Mouse (Mus musculus) cerebellum, adult 9-10 months (tissue): ENCODE measurements around the gene Rhbdf2.
A peak's percentile ranks its signal among the peaks of the same experiment; 100 is the strongest.

Source experiments
- DNase-seq: peaks from one replicate; pipeline ENCODE4 v3.0.0; 2022

The Rhbdf2 gene

GRCm38 (mm10) chr11:116581376-116581814 lies 45.4 kb downstream of the Rhbdf2 start, which contains the start of gene Ube2o:
Gene Ube2o (minus strand): TSS chr11:116581447.
- DNase-seq, result peak; percentile 82

- DNase-seq, result peak; percentile 63
These were observed 46.0 kb downstream of the Rhbdf2 start for GRCm38 (mm10) chr11:116580711-116581375.

DNA sequence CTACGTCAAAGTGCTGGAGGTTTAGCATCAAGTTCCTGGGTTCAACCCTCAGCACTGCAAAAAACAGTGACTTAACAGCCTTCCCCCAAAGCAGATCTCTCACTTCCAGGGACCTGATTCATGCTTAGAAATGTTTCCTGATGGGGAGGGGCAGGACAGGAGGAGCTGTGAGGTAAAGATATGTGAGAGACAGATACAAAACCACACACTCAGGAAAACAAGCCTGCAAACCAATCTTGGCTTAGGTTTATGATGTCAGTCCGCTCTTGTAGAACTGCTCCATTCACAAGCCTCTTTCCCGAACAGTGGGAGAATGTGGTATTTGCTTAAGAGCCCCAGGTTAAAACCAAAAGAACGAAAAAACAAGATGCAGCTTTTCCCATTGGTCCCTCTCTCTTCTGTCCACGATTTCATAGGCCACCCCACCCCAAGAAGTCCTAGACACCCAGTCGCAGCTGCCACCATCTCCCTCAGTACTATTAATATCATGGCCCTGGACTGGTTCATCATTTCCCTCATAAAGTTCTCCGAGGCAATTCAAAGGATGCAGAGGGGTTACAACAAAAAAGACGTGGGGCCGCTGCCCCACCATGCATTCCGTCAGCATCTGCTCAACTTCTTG lies 46.7 kb downstream of the Rhbdf2 start:
- DNase-seq, result no peak

- DNase-seq, result no peak
These were observed 47.5 kb downstream of the Rhbdf2 start for GRCm38 (mm10) chr11:116579280-116579679.

DNA sequence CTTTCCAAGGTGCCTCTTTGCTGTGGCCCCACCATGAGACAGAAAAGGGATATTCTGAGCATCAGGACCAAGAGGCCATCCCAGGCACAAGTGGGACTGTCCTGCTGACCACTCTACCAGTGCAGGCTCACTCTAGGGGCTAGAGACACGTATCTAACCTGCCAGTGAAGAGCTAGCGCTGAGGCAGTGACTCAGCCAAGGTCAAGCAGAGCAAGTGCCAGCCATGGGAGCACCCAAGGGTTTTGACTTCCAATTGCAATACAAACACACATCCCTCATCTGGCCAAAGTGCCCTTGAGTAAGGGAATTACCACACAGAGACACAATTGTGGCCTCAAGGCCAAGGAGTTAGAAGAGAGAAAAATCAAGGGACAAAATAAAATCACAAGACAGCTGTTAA lies 51.4 kb downstream of the Rhbdf2 start:
- no peak for DNase-seq

DNA sequence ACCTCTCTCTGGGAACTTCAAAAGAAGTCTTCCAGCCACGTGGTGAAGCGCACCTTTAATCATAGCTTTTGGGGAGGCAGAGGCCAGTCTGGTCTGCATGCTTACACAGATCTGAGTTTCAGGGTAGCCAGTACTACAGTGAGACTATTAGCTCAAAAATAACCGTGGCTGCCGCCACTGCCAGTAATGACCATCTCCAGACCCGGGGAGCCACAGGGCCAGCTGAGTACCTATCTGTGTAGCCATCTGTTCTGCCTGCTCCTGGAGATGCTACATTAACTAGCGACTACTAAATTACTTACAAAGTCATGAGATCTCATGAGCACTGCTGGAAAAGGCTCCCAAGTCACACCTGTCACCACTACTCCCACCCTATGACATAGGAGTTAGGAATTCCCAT lies 51.8 kb downstream of the Rhbdf2 start:
- DNase-seq, result no peak

- DNase-seq, result no peak
These were observed 52.3 kb downstream of the Rhbdf2 start for GRCm38 (mm10) chr11:116574486-116574885.

DNA sequence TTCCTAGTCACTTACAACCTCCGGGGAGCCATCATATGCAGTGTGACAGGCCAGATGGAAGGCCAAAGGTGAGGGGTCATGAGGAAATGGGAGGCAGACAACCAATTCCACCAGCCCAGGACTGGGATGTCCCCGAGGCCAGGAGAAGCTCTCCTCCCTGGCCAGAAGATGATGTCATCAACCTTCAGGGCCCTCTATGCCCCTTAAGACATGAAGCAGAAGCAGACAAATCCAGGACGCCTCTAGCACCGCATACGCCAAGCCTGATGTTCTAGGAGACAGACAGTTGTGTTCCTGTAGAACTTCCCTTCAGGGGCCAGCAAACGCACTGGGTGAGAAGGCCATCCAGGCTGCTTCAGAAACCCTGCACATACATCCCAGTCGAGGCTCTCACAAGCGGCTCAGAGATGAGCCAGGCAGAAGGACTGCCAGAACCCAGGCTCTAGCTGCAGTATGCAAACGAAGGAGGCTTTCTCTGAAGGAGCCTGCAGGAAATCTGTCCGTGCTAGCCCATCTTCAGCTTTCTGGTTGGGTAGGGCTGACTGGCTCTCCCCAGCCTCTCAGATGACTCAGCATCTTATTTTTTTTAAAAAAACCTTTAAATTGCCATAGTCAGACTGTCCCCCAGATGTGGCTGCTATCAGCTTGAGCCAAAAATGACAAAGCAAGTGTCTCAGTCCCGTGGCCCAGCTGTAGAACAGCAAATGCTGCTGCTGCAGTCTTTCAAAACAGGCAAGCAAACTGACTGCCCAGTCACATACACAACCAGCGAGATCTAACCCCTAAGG lies 53.9 kb downstream of the Rhbdf2 start:
- DNase-seq, result no peak

GRCm38 (mm10) chr11:116571767-116572679 lies 54.8 kb downstream of the Rhbdf2 start:
- no peak for DNase-seq

DNA sequence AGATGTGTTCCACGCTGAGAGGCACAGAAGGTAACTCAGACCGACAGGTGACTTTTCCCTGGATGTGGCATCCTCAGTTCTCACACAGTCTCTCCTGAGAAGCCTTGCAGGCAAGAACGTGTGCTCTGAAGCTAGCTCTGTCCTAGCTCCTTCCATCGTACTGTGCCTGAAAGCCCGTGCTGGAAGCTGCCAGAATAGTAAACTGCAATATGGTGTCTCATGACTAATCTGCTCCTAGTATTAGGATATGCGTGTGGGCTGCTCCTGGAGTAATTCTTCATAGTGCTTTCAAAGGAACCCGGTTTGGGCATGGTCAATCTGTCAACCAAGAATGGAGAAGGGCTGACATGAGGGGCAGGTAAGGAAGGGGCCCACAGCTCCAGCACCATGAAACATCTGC lies 56.0 kb downstream of the Rhbdf2 start:
- DNase-seq, result no peak

DNA sequence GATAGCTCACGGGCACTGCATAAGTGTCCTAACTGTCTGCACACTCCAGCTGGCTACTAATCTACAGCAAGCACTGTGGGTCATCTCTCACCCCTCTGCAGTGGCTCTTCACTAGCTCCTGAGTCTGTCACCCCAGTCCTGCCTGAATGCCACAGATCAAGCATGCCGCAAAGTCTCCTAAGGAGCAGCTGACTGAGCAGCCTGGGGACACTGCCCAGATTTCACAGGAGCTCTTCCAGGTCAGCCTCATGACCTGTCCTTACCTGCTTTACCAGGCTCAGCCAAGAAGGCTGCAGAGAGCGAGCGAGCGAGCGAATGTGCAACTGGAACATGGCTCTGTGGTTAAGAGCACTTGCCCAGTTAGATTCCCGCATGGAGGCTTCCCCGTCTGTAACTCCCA lies 59.3 kb downstream of the Rhbdf2 start:
- no peak for DNase-seq

DNA sequence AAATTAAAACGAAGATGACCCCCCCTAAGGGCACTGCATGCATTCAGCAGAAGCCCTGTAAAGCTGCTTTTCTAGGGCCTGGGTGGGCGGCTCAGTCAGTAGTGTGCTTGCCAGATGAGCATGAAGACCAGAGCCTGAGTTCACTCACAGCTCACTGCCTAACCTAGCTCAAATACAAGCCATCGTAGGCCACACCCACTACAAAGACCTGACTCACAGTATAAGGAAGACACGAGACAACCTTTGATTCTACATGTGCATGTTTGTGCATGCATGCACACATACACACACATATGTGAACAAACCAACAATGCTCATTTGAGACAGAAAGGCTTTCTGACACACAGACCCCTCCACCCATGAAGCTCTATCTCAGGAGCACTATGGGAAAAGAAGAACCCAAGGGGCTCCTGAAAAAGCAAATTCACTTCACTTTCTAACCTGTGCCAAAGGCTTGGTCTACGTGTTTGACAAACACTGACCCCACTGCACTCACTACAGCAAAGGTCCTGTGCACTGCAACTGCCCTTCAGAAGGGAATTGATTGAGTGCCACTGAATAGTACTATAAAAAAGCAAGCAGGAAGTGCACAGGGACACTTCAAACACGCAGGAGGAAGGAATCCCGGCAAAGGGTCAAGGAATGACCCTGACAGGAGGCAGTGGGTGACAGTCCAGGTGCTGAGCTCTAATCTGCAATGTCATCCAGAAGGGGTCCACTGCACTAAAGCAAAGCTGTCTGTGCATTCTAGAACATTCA lies 61.4 kb downstream of the Rhbdf2 start:
- DNase-seq, result no peak

GRCm38 (mm10) chr11:116556308-116556707 lies 70.5 kb downstream of the Rhbdf2 start:
- DNase-seq, result no peak

DNA sequence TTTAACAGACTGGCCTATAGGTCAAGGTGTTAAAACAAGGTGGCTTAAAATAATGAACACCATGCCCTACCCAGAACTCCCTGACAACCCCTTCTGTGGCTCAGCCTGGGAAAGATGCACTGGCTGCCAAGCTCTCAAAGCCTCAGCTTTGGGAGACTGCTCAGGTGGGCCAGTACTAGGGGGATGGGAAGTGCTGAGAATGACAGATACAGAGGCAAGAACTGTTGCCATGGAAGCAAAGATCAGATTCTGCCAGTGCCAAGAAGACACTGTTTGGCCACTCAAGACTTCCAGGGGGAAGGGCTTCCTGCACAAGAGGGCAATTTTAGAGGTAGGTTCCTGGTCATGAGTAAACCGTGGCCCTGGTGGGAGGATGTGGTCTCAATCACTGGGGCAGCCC lies 71.2 kb downstream of the Rhbdf2 start:
- DNase-seq, result no peak

DNA sequence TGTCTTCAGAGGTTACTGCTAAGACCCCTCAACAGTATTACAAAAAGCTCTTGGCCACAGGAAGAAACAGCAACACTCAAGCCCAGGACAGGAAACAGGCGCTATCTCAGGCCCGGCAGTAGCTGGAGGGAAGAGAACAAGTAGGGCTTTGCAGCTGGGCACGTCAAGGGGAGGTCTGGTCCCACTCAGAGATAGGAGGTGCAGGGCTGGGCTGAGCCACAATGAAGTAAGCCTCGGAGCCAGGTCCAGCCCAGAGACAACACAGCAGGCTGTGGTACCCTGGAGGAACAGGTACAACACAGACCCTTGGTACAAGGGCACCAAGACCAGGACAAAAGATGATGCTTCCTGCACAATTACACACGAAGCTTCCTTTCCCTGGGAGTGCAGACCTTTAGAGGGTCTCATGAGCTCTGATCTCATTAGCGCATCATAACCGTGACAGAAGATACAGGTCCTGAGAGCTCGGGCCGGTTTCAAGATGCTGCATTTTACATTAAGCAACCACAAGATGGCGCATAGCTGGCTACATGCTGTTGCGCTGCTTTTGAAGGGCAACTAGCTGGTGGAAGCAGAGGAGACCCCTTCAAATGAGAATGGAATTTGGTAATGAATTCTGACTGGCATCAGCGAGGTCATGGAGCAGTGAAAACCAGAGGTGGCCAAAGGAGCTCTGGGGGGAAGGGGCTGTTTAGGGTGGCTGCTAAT lies 72.5 kb downstream of the Rhbdf2 start:
- DNase-seq, result peak; percentile 62

- no peak for DNase-seq
These were observed 74.6 kb downstream of the Rhbdf2 start for GRCm38 (mm10) chr11:116552194-116552593.

GRCm38 (mm10) chr11:116550748-116551147 lies 76.1 kb downstream of the Rhbdf2 start:
- no peak for DNase-seq

DNA sequence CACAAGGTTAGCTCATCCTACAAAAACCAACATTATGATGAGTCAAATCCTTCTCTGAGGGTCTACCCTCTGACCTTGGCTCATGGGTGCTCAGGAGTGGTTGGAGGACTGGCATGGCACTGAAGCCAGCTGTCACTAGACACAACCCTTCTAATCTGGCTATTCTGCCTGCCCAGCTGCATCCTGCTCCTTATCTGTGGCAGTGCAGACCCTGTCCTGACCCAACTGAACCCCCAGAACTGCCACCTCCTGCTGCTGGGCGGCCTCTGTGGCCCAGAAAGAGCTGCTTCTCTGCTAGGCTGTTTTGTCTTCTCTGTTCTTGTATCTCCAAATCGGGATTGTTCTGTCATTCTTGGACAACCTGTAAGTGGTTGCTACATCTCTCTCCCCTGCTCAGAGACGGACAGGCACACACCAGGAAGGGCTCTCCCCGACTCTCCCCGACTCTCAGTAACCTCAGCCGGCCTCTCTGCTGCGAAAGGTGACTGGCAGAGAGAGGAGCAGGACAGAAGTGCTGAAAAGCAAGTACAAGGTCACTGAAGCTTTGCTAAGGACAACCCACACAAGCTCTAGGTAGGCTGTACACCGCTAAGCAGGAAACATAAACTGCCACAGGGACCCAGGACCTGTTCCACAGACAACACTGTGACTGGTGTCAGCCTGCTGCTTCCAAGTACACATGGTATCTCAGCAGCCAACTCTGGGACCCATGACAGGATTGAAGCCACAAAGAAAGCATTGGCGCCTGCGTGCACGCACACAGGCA lies 77.4 kb downstream of the Rhbdf2 start:
- DNase-seq, result no peak

DNA sequence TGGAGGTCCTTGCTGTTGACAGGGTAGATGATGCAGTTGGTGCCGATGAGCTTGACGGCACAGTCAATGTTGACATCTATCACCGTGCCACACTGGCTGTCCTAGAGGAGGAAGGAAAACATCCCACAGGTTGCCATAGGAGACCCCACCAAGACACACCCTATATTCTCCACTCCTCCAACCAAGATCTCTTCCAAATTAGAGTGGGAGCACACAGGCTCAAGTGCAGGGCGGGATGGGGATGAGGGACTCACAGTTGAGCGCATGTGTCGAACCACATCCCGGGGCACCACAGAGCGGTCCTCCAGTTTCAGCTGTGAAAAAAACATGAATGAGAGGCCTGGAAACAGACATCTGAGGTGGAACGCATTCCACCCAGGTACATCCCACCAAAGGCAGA lies 78.0 kb downstream of the Rhbdf2 start:
- DNase-seq, result no peak
